Mouse (Mus musculus): Measurements from ENCODE around the gene Cep85l. TPM values are rescaled to one million over a fixed set of nuclear protein-coding genes. Genes with fewer than 3 reads are reported as not detected.

Gene Cep85l
- total and polyA plus RNA-seq, 2 experiments from 2014 or later = 6.0 to 15.2 TPM

DNA sequence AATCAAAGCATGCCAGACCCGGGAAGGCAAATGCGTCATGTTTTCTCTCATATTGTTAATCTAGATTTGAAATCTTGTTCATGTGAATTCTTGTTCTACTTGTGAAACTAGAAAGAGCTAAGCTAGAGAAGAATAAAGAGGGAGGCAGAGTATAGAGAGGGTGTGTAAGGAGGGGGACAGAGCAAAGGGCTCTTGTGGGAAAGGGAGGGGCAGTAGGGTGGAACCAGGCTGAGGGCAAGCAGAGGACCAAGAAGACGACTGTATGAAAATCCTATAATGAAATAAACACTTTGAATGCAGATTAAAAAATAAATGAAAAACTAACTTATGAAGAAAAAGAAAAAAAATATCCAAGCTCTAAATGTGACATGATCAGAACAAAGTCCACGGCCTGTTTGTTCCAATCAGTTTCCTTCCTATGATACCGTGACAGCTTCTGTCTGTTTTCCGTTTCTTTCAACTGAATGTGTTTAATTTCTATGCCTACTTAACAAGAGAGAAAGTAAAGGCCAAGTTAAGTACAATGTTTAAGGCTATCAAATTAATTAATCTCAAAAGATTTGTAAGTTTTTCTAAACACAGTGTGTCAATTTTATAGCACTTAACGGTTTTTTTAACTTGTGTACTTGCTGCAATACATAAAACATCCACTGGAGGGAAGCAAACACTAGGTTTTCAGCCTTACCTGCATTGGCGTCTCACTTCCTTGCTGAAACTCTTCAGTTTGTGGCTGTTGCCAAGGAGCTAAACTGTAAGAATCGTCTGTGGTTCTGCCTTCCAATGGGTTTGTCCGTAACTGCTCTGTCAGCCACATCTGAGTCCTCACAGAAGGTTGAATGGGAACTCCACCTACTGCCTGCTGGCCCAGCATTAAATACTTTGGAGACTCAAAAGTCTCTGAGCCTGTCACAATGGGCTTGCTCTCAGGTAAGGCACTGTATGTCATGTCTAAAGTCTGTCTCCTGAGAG lies 31.7 kb downstream of the Cep85l start:
- ATAC-seq (ENCODE audit: low FRiP score) = peak; percentile 76
- TF ChIP-seq CTCF (IDR thresholded peaks at IDR 0.05) = peak; percentile 95
- no peak overlapping the region for H3K9ac ChIP-seq (replicated peaks; ENCODE audit: low read length, poor library complexity, severe bottlenecking)
- H3K4me1 ChIP-seq (ENCODE audit: insufficient read depth, low read length) = no peaks in the 10 kb centered on the region
- no peaks in the 10 kb centered on the region for H3K27me3 ChIP-seq (ENCODE audit: insufficient read depth, low read length)
- no peak overlapping the region for H3K4me2 ChIP-seq (ENCODE audit: low read depth, low read length, poor library complexity, severe bottlenecking)
- H3K36me3 ChIP-seq (ENCODE audit: insufficient read depth, low read length) = no peaks in the 10 kb centered on the region
- H3K9me3 ChIP-seq (ENCODE audit: low read length) = no peaks in the 10 kb centered on the region
- 56% methylated on average over 10 of the region's 10 CpGs for WGBS
- H3K4me3 ChIP-seq (ENCODE audit: low read depth, low read length) = no peak overlapping the region
- DNase-seq (ENCODE audit: low spot score) = peak; percentile 89
- no peak overlapping the region for H3K27ac ChIP-seq (ENCODE audit: low read depth, low read length)

DNA sequence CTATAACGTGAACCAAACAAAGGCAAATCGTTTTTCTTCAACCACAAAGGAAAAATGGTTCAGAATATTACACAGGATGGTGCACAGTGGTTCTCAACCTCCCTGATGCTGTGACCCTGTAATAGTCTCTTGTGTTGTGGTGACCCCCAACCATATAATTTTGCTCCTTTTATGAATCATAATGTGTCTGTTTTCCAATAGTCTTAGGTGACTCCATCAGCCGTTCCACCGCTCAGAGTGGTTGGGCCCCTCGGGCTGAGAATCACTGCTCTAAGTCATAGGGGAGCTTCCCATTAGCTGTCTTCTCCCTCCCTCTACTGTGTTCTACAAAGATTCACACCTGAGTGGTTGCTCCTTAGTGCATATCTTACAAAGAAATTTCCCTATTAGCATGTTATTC lies 32.8 kb downstream of the Cep85l start:
- no peak for TF ChIP-seq CTCF (IDR thresholded peaks at IDR 0.05)
- DNase-seq (ENCODE audit: low spot score) = no peak
- no peak for ATAC-seq (ENCODE audit: low FRiP score)
- 88% methylated on average over 5 of the region's 5 CpGs for WGBS
- no peaks in the 10 kb centered on the region for H3K36me3 ChIP-seq (ENCODE audit: insufficient read depth, low read length)
- no peak overlapping the region for H3K27ac ChIP-seq (ENCODE audit: low read depth, low read length)
- H3K4me1 ChIP-seq (ENCODE audit: insufficient read depth, low read length) = no peaks in the 10 kb centered on the region
- no peak overlapping the region for H3K9ac ChIP-seq (replicated peaks; ENCODE audit: low read length, poor library complexity, severe bottlenecking)
- no peaks in the 10 kb centered on the region for H3K27me3 ChIP-seq (ENCODE audit: insufficient read depth, low read length)
- H3K4me3 ChIP-seq (ENCODE audit: low read depth, low read length) = no peak overlapping the region
- no peaks in the 10 kb centered on the region for H3K9me3 ChIP-seq (ENCODE audit: low read length)
- H3K4me2 ChIP-seq (ENCODE audit: low read depth, low read length, poor library complexity, severe bottlenecking) = no peak overlapping the region

DNA sequence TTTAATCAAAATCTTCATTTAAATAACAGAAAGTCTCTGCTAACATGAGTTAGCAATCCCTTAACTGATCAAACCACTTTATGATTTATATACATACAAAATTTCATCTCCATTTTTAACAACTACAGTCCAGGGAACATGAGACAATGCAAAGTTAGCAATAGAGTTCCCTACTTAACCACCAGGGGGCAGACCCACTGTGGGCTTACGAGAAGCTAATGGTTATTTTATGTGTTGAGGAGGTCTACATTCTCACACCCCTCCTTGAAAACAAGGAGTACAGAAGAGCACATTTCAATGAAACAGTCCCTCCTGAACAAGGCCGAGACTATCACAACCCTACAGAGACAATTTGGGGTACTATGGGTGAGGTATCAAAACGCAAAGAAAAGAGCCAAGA lies 33.2 kb downstream of the Cep85l start:
- no peak; the same call in 1 of the 2 replicates for ATAC-seq (ENCODE audit: low FRiP score)
- no peaks in the 10 kb centered on the region for H3K27me3 ChIP-seq (ENCODE audit: insufficient read depth, low read length)

DNA sequence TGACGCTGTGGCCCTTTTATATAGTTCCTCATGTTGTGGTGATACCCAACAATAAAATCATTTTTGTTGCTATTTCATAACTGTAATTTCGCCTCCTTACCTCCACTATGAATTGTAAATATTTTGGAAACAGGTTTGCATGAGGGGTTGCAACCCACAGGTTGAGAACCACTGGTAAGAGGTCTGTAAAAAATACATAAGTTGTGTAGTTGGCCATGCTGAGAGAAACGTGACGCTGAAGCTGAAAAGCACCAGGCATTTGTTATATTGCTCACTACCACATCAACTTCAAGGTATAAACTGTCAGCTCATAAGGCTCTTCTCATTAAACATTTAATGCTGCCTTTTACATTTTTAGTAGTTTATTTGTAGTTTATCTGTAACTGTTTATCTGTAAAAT lies 34.2 kb downstream of the Cep85l start:
- 91% methylated on average over 4 of the region's 4 CpGs for WGBS
- Histone ChIP-seq H3K27me3 (ENCODE audit: insufficient read depth, low read length) (no peaks in the 10 kb centered on the region), H3K9ac (replicated peaks; ENCODE audit: low read length, poor library complexity, severe bottlenecking) (no peak overlapping the region), H3K4me3 (ENCODE audit: low read depth, low read length) (no peak overlapping the region), H3K36me3 (ENCODE audit: insufficient read depth, low read length) (no peaks in the 10 kb centered on the region), H3K4me1 (ENCODE audit: insufficient read depth, low read length) (no peaks in the 10 kb centered on the region), H3K27ac (ENCODE audit: low read depth, low read length) (no peak overlapping the region), H3K9me3 (ENCODE audit: low read length) (no peaks in the 10 kb centered on the region), H3K4me2 (ENCODE audit: low read depth, low read length, poor library complexity, severe bottlenecking) (no peak overlapping the region)
- no peak for TF ChIP-seq CTCF (IDR thresholded peaks at IDR 0.05)
- DNase-seq (ENCODE audit: low spot score) = no peak
- no peak for ATAC-seq (ENCODE audit: low FRiP score)

More for the DNA sequence above, 33.2 kb downstream of the Cep85l start:
- 51% methylated on average over 3 of the region's 3 CpGs for WGBS
- Histone ChIP-seq H3K27ac (ENCODE audit: low read depth, low read length) (no peak overlapping the region), H3K9me3 (ENCODE audit: low read length) (no peaks in the 10 kb centered on the region), H3K4me3 (ENCODE audit: low read depth, low read length) (no peak overlapping the region), H3K4me2 (ENCODE audit: low read depth, low read length, poor library complexity, severe bottlenecking) (no peak overlapping the region), H3K9ac (replicated peaks; ENCODE audit: low read length, poor library complexity, severe bottlenecking) (no peak overlapping the region), H3K36me3 (ENCODE audit: insufficient read depth, low read length) (no peaks in the 10 kb centered on the region), H3K4me1 (ENCODE audit: insufficient read depth, low read length) (no peaks in the 10 kb centered on the region)
- peak; percentile 93 for TF ChIP-seq CTCF (IDR thresholded peaks at IDR 0.05)
- DNase-seq (ENCODE audit: low spot score) = peak; percentile 72

DNA sequence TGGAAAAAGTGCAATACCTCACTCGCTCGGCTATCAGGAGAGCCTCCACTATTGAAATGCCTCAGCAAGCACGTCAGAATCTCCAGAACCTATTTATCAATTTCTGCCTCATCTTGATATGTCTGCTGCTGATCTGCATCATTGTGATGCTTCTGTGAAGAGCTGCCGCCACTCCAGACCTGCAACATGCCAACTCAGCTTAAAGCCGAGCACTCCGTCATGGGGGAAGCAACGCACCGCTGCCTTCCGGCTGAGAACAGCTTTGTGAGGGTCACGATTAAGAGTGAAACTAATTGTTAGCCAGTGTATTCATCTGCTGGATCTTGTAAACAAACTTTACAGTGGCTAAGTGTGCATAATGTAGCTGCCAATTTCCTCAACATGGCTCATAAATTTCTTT lies 35.9 kb downstream of the Cep85l start:
- Histone ChIP-seq H3K4me3 (ENCODE audit: low read depth, low read length) (no peak overlapping the region), H3K27ac (ENCODE audit: low read depth, low read length) (no peak overlapping the region), H3K4me2 (ENCODE audit: low read depth, low read length, poor library complexity, severe bottlenecking) (no peak overlapping the region), H3K9me3 (ENCODE audit: low read length) (no peaks in the 10 kb centered on the region), H3K9ac (replicated peaks; ENCODE audit: low read length, poor library complexity, severe bottlenecking) (no peak overlapping the region), H3K4me1 (ENCODE audit: insufficient read depth, low read length) (no peaks in the 10 kb centered on the region), H3K36me3 (ENCODE audit: insufficient read depth, low read length) (no peaks in the 10 kb centered on the region), H3K27me3 (ENCODE audit: insufficient read depth, low read length) (no peaks in the 10 kb centered on the region)
- no peak for TF ChIP-seq CTCF (IDR thresholded peaks at IDR 0.05)
- WGBS = 70% methylated on average over 10 of the region's 10 CpGs
- DNase-seq (ENCODE audit: low spot score) (no peak), ATAC-seq (ENCODE audit: low FRiP score) (no peak)

DNA sequence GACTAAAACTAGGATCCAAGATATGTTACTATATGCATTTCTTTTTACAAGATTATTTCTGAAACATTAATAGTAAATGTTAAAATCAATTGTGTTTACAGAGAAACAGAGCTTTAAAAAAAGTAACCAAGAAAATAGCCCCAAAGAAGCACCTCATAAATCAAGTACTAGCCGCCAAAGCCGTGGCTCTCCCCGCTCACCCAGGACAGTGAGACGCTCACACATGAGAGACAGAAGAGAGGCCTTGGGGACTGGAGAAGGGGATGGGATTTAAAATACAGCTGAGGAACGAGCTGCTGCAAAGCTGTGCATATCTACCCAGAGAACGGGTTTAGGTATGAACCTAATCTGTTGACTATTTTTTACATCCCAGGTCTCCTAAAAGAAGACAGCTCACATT lies 36.4 kb downstream of the Cep85l start:
- Histone ChIP-seq H3K27me3 (ENCODE audit: insufficient read depth, low read length) (no peaks in the 10 kb centered on the region), H3K27ac (ENCODE audit: low read depth, low read length) (no peak overlapping the region), H3K4me1 (ENCODE audit: insufficient read depth, low read length) (no peaks in the 10 kb centered on the region), H3K4me3 (ENCODE audit: low read depth, low read length) (no peak overlapping the region), H3K36me3 (ENCODE audit: insufficient read depth, low read length) (no peaks in the 10 kb centered on the region), H3K9me3 (ENCODE audit: low read length) (no peaks in the 10 kb centered on the region), H3K9ac (replicated peaks; ENCODE audit: low read length, poor library complexity, severe bottlenecking) (no peak overlapping the region), H3K4me2 (ENCODE audit: low read depth, low read length, poor library complexity, severe bottlenecking) (no peak overlapping the region)
- ATAC-seq (ENCODE audit: low FRiP score) (no peak), DNase-seq (ENCODE audit: low spot score) (no peak)
- TF ChIP-seq CTCF (IDR thresholded peaks at IDR 0.05) = no peak
- WGBS = 78% methylated on average over 6 of the region's 6 CpGs

Measured in midbrain, postnatal 0 days (tissue).